Mouse (Mus musculus) kidney, postnatal 14 days (tissue): ENCODE data around the gene Fbxl19.
"Not testable (repeated sequence)": the region's sequence is repeated elsewhere in the genome, so short reads cannot be mapped to it uniquely, and the experiment has no call there.

Source experiments
- DNase-seq: peaks from one replicate; pipeline ENCODE4 v3.0.0; 2022; ENCODE audit warnings: mixed read lengths

Gene Fbxl19

DNA sequence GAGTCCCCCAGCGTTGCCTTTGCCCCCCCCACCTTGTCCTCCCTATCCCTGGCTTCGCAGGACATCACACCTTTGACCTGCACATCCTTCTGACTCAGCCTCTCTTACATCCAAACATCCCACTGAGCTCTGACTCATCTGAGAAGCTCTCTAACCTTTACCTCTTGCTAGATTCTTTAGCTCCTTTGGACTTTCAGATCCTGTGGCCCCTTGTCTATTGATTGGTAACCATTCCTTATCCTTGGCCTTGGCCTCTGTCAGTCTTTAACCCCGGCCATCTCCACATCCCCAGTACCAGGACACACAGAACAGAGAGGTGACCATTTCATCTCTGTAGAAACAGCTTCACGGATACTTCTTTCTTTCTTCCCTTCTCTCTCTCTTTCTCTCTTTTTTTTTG, 14.2 kb upstream of the Fbxl19 start:
- DNase-seq: no peak

DNA sequence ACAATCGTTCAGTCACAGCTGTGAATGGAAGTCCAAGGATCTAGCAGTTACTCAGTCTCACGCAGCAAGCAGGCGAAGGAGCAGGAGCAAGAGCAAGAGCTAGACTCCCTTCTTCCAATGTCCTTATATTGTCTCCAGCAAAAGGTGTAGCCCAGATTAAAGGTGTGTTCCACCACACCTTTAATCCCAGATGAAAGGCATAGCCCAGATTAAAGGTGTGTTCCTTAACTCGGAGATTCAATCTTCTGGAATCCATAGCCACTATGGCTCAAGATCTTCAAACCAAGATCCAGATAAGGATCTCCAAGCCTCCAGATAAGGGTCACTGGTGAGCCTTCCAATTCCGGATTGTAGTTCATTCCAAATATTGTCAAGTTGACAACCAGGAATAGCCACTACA, 12.3 kb upstream of the Fbxl19 start, which contains the start of gene Ctf2:
TSS of gene Ctf2 (minus strand) at position 101 of the 400 bp plus-strand sequence.
- not testable (repeated sequence) for DNase-seq

DNA sequence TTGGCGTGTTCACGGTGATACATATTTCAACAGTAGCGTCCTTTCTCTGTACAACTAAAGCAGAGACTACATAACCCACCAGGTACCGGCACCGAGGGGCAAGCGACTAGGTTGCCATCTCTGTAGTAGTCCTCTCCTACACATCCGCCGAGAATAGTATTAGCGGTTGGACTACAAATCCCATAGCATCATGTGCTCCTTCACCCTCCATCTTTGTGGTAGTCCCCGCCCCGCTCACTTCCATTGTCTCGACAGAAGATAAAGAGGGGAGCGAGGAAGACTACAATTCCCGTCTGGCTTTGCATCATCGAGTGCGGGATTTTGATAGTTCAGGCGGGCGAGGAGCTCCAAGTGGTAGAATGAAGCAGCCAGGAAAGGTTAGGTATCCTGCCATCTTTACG, 908 bp downstream of the Fbxl19 start:
- DNase-seq: peak; percentile 95

DNA sequence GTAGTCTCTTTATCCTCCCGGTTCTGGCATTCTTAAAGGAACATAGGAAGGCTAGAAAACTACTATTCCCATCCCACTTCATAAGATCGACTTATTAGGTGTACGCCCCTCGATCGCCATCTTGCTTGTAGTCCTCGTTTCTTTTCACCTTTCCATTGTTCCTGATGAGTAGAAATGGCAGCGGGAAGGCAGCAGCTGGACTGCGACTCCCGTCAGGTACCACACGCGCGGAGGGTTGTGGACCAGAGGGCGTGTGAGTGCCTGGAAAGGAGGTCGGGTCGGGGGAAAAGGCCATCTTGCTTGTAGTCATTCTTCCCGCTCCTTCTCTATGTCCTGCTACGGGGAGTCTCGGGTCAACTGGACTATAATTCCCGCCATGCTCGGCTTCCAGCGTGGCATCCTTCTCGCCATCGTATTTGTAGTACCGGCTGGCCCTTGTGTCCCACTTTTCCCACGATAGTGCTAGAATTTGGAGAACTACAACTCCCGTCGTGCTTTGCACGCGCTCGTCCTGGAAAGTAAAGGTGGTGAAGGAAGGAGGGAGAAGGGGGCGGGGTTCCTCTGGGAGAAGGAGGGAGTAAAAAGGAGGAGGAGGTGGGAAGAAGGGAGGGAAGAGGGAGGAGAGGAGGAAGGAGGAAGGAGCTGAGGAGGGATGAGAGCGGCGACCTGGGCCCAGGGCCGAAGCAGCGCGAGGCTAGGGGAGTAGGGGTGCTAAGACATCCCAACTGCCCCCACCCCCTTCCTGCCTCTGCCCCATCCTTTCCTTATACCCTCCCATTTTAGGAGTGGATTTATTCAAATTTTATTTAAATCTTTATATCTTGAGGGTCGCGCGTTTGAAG, 1.5 kb downstream of the Fbxl19 start:
- DNase-seq: peak; percentile 99

DNA sequence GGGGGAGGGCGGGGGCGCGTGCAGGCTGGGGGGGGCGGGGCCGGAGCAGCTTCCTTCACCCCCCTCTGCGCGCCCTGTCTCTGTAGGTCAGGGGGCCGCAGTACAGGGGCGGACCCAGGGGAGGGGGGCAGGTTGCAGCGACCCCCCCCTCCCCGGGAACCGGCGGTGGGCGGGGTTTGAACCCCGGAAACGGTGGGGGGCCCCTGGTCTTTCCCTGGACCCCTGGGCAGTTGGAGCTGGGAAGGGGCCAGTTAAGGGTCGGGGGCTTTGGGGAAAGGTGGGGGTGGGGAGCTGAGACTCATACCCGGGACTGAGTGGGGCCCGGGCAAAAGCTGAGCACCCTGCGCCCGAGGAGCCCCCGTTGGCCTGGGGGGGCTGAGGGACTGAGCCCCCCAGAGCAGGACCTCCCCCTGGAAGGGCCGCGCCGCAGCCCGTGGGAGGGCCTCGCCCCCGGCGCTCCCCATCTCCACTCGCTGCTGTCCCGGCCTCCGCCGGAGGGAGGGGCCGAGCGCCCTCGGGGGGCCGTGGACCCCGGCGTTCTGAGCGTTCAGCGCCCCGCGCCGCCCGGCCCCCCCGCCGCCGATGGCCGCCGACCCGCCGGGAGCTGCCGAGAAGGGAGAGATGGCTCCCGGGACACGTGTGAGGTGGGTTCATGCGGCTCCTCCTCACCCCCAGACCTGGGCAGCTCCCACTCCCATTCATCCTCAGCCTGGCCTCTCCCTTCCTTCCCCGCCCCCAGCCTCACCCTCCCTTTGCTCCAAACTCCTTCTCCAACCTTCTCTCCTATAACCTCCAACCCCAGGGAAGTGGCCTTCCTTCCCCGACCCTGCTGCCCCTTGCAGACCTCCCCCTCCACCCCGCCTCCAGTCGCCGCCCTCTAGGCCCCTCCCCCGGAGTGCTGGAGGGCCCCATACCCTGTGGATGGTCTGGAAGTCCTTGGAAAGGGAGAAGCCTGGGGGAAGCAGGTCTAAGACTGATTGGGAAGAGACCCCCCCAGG, 2.5 kb downstream of the Fbxl19 start:
- DNase-seq: peak; percentile 32

DNA sequence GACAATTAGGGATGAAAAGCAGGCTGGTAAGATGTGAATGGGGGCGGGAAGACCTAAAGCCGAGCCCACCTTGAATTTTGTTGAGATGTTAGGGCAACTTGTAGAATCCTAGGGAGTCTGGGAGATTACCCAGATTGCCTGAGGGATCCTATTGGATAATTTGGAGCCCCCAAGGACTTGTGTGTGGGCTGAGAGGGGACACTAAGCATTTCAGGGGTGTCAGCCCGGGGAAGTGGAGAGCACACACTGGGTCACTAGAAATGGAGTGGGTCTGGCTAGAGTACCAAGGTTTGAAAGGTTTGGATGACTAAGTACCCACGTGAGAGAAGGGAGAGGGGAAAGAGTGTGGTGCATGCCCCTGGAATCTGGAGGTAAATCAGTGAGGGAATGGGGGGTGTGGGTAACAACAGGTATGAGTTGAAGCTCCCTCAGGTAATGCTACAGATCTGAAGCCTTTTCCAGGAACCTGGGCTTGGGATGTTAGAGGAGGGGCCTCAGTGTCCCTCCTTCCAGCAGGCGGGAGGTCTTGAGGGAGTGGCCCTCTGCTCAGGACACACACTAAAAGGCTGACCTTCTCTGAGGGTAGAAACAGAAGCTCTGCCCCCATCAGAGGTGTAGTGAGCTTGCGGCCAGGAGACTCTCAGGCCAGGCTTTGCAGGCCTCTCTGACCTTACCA, 3.4 kb downstream of the Fbxl19 start:
- no peak for DNase-seq

DNA sequence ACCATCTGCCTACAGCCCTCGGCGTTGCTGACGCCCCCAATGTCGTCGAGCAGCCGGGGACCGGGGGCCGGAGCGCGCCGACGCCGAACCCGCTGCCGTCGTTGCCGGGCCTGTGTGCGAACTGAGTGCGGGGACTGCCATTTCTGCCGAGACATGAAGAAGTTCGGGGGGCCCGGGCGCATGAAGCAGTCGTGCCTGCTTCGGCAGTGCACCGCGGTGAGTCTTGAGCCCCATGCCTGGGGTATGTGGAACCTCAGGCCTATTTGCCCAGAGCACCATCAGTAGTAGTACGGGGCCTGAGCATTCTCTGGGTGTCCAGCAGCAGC, 3.9 kb downstream of the Fbxl19 start:
- DNase-seq: no peak

DNA sequence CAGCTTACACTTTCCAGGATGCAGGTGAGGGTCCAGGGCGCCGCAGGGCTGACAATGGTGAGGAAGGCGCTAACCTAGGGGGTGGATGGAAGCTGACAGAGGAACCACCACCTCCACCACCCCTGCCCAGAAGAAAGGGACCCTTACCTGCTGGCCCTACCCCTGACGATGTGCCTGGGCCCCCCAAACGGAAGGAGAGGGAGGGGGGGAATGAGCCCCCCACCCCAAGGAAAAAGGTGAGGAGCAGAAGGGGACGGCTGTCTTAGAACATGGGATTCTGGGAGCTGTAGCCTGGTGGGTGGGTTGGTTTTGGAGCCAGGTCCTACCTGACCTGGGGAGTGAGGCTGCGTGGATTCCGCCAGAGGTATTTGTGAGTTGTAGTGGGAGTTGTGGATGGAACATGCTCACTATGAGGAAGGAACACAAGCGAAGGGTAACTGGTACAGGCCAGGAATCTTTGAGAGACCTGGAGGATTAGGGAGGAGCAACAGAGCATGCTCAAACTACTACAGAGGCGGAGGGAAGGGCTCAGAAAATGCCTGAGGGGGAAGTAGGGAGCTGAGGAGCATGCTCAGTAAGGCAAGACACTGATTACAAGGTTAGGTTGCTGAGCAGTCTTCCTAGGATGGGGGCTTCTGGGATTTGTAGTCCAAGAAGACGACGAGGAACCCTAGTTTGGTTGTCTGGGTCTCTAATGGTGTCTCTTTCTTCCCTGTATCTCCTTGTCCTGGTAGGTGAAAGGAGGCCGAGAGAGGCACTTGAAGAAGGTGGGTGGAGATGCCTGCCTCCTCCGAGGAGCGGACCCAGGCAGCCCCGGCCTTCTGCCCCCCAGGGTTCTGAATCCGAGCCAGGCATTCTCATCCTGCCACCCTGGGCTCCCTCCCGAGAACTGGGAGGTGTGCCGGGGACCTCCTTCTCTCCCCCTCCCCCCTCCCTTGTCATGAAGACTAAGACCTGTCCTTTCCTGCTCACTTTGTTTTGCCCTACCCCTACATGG, 6.1 kb downstream of the Fbxl19 start:
- DNase-seq: peak; percentile 42

DNA sequence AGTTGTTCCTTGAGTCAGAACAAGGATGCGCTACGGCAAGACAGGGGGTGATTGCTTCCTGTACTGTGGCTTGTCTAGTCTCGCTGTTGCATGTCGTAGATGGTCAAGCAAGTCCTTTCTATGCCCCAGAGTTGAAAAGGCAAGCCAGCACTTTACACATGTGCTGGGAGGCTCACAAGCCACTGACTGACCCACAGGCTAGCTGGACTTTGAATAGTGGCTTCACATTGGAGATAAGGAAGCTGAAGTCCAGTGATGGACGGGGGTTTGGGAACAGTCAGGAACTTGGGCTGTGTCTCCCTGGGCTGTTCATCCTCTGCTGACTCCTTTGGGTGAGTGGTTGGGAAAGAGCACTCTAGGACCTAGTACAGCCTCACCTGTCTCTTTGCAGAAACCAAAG, 7.3 kb downstream of the Fbxl19 start:
- no peak for DNase-seq

DNA sequence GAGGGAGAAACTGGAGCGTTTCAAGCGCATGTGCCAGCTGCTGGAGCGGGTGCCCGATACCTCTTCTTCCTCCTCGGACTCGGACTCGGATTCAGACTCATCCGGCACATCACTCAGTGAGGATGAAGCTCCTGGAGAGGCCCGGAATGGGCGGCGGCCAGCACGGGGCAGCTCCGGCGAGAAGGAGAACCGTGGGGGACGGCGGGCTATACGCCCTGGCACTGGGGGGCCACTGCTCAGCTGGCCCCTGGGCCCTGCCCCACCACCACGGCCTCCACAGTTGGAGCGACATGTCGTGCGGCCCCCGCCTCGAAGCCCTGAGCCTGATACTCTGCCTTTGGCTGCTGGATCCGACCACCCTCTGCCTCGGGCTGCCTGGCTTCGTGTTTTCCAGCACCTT, 7.7 kb downstream of the Fbxl19 start:
- no peak for DNase-seq

DNA sequence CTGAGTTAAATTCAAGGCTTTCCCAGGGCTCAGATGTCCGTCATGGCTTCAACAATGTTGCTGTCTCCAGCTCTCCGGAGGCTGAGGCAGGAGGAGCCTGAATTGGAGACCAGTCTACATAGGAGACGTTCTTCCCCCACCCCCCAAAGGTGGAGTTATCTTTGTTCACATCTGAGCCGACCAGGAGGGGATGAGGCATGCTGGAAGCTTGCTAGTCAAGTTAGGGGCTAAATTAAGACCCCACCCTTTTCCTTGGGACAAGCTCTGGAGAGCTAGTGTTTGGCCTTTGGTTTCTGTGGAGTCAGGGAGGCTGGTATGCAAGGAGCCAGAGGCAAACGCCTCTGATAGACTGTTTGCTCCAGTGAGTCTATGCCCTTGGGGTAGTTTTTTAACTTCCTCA, 8.8 kb downstream of the Fbxl19 start:
- no peak for DNase-seq

DNA sequence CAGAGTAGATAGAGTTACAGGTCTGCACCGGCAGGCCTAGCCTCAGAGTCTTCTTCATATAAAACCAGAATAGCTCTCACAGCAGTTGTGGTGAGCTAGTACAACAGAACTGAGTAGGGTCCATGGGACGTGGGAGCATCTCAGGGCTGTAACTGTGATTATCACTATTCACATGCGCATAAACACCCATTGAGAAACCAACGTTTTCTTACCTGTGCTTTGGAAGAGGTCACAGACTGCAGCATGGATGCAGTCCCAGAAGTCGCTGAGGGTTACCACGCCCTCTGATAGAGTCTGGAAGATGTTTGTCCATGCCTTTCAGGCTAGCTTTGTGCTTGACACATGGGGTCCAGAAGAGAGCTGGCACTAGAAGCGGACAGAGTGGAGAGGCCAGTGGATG, 9.4 kb downstream of the Fbxl19 start:
- no peak for DNase-seq

DNA sequence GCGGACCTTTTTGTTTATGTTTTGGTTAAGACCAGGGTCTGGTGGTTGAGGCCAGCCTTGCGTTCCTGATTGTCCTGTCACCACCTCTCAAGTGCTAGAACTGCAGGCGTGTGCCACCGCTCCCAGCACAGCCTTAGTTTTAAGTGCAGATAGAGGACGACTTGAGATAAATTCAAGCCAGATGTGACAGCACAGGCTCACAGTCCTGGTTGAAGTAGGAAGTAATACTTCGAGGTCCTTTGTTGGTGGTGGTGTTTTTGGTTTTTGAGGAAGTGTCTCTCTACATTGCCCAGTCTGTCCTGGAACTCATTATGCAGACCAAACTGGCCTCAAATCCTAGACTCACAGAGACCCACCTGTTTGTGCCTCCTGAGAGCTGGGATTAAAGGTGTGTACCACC, 15.4 kb downstream of the Fbxl19 start:
- DNase-seq: no peak

DNA sequence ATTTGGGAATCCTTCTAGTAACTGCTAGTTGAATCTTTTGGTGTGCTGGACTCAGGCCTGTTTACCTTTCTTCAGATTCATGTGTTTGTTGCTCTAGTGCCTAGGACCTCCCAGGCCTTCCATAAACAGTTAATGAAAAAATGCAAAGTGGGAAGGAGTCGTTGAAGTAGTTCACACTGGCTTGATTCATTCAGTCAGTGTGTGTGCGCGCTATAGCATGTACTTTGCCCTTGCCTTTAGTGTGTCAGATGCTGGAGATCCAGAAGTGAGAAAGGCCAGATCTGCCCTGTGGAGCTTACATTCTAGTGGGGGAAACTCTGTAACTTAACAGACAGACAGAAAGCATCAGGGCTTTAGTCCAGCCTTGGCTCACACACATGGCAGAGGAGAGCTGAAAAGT, 16.1 kb downstream of the Fbxl19 start:
- DNase-seq: no peak

DNA sequence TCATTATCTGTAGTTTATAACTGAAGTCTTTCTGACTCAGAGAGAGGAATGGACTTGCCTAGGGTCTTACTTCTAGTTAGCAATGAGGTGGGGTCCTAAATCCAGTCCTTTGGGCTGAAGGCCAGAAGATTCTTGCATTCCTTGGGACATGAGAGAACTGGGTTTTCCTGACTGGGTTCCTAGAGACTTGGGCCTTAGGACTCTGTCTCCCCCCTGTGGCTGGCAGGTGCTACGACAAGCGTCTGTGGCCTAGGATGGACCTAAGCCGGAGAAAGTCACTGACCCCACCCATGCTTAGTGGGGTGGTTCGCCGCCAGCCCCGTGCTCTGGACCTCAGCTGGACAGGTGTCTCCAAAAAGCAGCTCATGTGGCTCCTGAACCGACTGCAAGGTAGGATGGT, 16.7 kb downstream of the Fbxl19 start:
- DNase-seq: peak; percentile 80

DNA sequence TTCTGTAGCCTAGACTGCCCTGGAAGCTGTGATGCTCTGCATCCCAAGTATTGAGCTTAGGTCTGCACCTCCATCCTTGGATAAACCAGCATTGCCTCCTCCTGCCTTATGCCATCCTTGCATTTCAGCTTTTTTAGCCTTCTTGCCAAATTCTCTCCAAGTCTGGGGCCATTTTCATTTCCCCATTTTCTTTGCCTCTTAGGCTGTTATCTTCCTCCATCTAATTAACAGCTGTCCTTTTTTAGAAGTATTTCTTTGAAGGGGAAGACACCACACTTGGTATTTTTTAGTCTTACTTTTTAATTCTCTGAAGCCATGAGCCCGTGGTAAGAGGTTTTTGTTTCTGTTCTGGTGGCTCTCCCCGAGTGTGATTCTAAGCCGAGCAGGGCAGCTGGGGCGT, 19.3 kb downstream of the Fbxl19 start:
- DNase-seq: no peak

DNA sequence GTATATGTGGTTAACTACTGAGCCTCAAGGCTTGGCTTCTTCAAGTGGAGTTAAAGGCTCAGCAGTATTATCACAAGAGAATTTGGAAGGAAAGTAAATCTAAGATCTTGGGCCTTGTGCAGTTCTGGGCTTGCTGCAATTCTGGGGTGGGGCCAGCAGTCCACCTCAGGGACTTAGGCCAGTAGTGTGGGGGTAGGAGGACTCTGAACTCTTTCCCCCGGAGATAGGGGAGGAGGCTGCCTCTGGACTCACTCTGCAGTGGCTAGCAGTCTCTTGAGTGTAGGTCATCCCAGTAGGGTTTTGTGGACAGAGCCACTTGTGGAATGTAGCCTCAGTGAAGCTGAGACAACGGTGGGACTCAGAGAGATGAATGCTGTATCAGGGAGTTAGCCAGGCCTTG, 21.4 kb downstream of the Fbxl19 start:
- DNase-seq: peak; percentile 53

DNA sequence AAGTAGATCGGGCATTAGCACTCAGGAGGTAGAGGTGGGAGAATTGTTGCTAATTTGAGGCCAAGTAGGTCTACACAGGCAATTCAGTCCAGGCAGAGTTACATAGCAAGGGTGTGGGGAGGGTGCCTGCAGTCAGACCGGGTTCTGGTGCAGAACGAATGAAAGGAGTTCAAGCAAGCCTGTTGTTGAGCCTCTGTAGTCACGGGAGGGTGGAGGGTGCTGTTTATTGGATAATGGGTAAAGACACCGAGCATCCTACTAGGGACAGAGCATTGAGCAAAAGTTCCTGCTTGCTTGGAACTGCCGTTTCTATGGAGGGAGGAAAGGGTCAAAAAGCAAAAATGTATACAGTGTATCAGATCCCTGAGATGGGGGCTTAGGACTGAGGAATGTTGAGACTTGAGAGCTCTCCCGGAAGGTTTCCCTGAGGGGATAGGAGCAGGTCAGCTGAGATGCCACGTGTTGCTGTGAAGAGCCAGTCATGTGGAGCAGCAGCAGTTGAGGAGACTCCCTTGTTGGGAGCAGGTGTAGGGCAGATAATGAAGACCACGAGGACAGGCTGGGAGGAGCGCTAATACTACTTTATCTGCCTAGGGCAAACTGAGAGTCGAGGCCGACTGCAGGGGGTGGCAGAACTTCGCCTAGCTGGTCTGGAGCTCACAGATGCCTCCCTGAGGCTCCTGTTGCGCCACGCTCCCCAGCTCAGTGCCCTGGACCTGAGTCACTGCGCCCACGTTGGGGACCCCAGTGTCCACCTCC, 22.7 kb downstream of the Fbxl19 start:
- no peak for DNase-seq

DNA sequence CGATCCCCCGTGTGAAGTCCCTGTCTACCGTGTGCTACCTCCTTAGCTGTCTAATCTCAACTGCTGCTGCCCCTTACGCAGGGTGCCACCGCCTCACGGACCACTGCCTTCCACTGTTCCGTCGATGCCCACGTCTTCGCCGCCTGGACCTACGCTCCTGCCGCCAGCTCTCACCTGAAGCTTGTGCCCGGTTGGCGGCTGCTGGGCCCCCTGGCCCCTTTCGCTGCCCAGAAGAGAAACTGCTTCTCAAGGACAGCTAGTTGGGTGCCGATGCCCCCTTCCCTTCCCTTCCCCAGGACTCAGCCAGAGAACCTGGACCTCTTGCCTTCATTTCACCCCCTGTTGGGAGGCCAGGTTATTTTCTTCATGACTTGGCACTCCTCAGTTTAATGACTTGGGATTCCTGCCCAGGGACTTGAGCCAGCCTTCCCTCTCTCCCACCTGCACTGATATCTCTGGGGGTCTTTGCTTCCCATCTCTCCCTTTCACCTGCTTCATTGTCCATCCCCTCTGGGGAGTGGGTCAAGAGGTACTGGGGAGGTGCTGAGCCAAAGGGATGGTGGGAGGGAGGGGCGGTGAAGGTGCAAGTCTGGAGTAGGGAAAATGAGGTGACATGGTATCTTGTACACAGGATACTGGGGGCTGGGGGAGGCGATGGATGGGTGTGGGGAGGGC, 23.5 kb downstream of the Fbxl19 start:
- no peak for DNase-seq

DNA sequence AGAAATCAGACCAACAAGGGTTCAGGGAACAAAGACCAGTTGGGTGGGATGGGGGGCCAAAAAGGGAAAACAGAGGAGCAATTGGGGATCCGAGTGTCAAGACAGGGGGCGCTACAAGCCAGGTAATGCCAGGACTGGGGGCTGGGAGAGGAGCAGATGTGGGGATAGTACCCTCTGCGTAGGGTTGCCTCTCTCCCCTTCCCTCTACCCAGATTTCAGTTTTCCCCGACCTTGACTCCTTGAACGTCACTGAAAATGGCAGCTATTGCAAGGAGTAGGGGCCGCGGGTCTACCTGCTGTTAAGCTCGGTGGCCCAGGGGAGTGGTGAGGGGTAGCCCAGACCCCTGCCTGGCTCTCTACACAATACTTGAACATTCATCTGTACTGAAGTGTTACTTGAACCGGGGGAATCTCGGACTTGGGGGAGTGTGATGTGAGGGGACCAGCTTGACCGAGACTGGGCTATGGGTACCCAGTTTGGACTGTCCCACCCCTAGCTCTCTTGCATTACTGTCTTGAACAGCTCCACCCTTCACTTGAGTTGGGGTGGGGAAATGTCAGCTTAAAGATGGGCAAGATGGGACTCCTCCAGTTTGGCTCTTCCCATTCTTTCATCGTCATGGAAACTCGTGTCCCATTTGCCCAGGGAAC, 24.1 kb downstream of the Fbxl19 start:
- peak; percentile 21 for DNase-seq
